Mouse (Mus musculus): ENCODE results near the gene Klra4.
A peak's percentile ranks its signal among the peaks of the same experiment; 100 is the strongest.
"Not testable (repeated sequence)": the region's sequence is repeated elsewhere in the genome, so short reads cannot be mapped to it uniquely, and the experiment has no call there.

Gene Klra4

DNA sequence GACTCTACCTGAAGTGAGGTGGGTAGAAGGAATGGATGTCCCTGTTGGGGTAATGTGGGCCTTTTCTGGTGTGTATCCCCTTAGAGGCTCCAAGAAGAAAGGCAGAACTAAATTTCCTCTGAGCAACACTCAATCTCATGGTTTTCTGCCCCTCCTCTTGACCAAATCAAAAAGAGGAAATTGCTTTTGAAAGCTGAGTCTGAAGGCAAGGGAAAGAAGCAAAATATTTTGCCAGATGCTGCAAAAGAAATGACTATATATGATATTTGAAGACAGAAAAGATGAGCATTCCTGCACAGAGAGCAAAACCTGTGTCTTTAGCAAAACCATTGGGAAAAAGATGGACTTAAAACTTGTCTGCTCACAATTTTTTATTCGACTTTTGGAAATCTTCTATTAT is at the start of gene Klra4:
TSS of gene Klra4 (minus strand) at position 101 of the 400 bp plus-strand sequence.
- not testable (repeated sequence) for DNase-seq (ENCODE audit: low read depth)

DNA sequence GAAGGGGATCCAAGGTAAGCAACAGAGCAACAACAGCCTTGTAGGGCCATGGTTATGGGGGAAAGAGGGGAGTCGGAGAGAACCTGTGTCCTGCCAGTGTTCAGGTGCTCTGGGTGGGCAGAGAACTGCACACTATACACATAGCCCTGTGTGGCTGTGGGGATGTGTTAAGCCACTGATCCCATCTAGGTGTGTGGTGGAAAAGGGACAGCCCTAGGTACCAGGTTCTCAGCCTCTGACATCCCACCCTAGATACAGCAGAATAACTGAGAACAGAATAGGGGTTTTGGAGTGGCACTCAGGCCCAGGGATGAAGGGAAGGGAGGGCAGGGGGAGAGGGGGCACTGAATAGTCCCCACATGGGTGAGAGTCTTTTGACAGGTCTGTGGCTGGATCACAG is 43.4 kb upstream of the Klra4 start:
- DNase-seq (ENCODE audit: low read depth) = no peak

DNA sequence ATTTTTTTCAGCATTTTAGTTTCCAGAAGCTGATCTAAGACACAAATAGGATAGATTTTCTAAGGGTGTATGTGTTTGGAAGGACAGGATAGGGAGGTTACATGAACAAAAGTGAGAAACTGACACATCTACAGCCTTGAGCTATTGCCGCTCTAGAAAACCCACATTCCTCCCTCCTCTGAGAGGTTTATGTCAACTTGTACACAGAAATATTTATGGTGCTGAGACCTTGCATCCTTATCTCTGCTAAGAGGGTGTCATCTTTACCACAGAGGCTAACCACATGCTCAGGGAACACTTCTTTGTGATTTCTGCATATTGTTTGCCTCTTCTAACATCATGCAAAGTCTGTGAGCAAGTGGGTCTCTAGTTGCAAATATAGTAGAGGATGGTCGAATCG is 35.7 kb upstream of the Klra4 start:
- not testable (repeated sequence) for DNase-seq (ENCODE audit: low read depth)

DNA sequence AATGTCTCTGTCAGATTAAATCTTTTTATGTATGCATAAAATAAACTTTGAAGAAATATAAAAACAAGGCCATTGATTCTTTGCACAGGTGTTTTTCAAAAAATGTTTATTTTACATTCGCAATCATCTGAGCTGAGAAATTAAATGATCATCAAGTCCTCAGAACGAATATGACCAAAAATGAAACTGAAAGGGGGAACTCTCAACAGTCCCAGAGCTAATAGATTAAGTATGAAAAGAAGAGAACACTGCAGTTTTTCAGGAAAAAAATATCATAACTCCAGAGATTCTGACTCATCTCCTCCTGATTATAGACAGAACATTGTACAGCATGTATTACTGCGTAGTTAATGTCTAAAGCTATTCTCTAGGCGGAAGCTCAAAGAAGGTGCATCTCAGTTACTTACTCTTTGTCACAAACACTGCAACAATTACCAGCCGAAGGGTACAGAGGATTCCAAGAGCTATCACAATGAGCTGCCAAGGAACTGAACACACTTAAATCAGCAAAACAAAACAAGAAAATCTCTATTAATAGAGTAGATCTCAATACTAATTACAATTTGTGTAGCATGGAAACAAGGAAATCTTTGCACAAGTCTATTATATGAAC is 25.4 kb upstream of the Klra4 start:
- no peak for DNase-seq (ENCODE audit: low read depth)

DNA sequence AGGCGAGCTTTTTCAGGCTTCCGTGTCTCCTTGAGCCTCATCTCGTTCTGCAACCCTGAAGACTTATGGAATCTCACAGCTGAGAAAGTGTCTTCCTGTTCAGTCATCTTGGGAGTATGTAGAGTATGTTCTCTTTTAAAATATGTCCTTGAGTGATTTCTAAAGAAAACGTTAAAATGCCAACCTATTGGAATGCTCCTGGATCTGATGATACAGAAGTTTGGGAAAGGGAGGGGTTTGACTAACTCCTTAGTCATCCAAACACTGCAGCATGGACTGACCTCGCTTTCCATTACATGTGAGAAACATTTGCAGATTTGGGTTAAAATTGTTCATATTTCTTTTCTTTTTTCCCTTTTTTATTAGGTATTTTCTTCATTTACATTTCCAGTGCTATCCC is 1.9 kb downstream of the Klra4 start:
- peak; percentile 28 for DNase-seq (ENCODE audit: low read depth)

DNA sequence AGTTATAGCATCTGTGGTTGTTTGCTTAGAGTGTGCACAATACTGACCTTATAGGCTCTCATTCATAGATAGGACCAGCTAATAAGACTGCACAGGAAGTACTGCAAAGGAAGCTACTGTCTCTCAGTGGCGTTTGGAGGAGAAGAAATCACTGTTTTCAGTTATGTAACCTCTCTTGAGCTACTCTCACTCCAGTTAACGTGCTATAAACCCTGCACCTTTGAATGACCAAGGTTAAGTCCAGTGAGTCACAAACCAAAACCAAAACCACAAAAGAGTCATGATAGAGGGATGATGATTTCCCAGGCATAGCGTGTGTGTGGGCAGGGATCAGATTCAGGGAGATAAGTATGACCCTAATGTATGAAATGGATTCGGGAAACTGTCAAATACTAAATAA is 31.9 kb downstream of the Klra4 start:
- DNase-seq (ENCODE audit: low read depth) = not testable (repeated sequence)

DNA sequence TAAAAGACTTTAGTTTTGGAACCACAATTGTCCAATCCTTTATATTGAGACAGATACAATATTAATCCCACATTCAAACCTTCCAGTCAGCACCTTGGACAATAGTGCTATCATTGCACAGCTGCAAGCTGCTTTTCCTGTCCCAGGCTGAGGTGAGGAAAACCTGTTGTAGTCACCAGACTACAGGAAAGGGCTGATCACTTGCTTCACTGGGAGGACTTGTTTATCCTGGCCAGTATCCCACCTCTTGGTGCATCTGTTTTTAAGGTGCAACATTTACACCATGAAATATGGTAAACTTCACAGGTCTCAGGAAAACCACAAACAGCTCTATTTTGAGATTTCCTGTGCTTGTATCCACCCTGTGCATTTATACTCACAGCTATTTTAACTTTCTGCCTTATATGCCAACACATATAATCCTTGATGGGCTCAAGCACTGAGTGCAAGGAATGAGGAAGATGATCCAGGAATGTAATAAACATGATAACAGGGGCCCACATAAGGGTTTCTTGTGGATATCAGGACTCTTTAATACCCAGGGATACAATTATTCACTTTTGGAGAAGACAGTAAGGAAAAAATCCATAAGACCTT is 35.5 kb downstream of the Klra4 start:
- DNase-seq (ENCODE audit: low read depth) = not testable (repeated sequence)

DNA sequence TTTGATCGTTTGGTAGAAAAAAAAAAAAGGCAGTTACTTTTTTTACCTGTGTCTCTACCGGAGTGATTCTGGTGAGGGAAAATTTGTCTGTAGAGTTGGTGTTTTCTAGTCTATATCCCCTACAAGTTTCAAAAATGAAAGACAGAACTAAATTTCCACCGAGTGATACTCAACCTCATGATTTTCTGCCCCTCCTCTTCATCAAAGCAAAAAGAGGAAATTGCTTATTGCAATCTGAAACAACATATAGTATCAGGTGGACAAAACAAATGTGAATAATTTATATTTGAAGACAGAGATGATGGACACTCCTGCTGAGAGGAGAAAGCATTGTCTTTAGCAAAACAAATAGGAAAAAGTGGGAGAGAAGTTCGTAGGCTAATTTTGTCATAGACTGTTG is 40.2 kb downstream of the Klra4 start, which contains the start of gene Klra6:
TSS of gene Klra6 (minus strand) at position 101 of the 400 bp plus-strand sequence.
- DNase-seq (ENCODE audit: low read depth) = no peak

Data from NIH3T3 (cell line).